Mouse (Mus musculus) embryonic fibroblast, embryonic 13.5 days (primary cell): ENCODE measurements around the gene Ptf1a.

Experiments used
- CTCF ChIP-seq: IDR thresholded peaks from 2 replicates; pipeline ENCODE4 v1.5.1; 2011; ENCODE audit warnings: mild to moderate bottlenecking, control low read depth, low read length, moderate library complexity, borderline replicate concordance; ENCODE audit not compliant: insufficient read depth
- POLR2A ChIP-seq: IDR thresholded peaks from 2 replicates; pipeline ENCODE4 v1.6.1; 2011; ENCODE audit warnings: low read depth, mild to moderate bottlenecking, control low read depth, low read length, moderate library complexity

DNA sequence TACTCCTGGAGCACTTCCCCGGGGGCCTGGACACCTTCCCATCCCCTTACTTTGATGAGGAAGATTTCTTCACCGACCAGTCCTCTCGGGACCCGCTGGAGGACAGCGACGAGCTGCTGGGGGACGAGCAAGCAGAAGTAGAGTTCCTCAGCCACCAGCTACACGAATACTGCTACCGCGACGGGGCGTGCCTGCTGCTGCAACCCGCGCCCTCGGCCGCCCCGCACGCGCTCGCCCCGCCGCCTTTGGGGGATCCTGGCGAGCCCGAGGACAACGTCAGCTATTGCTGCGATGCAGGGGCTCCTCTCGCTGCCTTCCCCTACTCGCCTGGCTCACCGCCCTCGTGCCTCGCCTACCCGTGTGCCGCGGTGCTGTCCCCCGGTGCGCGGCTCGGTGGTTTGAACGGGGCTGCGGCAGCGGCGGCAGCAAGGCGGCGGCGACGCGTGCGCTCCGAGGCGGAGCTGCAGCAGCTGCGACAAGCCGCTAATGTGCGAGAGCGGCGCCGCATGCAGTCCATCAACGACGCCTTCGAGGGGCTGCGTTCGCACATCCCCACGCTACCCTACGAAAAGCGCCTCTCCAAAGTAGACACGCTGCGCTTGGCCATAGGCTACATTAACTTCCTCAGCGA, 523 bp downstream of the Ptf1a start:
- no peak for TF ChIP-seq CTCF
- TF ChIP-seq POLR2A: no peak
